Mouse (Mus musculus) kidney, embryonic 14.5 days (tissue): ENCODE results near the gene Epha5. TPM values are rescaled to one million over a fixed set of nuclear protein-coding genes. Genes with fewer than 3 reads are reported as not detected.

Experiments used
- ATAC-seq: fragments of 200-750 bp; cut with Nextera tagmentation; 2 replicates; pipeline ENCODE4 v1.8.0; 2017; ENCODE audit warnings: moderate number of reproducible peaks, mild to moderate bottlenecking, moderate TSS enrichment, moderate library complexity; ENCODE audit not compliant: low FRiP score, low TSS enrichment
- H3K27ac ChIP-seq: fragments of 300-500 bp; sonication (generic); 2 replicates; pipeline ENCODE4 v1.5.1; 2014; ENCODE audit warnings: low read depth, mild to moderate bottlenecking, low read length, moderate library complexity, mixed read lengths
- H3K27me3 ChIP-seq: fragments of 300-500 bp; sonication (generic); 2 replicates; pipeline ENCODE4 v1.6.1; 2014; ENCODE audit warnings: mild to moderate bottlenecking, low read length; ENCODE audit not compliant: control insufficient read depth, insufficient read depth
- H3K36me3 ChIP-seq: fragments of 300-500 bp; sonication (generic); 2 replicates; pipeline ENCODE4 v1.6.1; 2014; ENCODE audit warnings: low read length, mixed read lengths; ENCODE audit not compliant: control insufficient read depth, insufficient read depth
- H3K4me1 ChIP-seq: fragments of 300-500 bp; sonication (generic); 2 replicates; pipeline ENCODE4 v1.6.1; 2014; ENCODE audit warnings: low read length, mixed read lengths; ENCODE audit not compliant: control insufficient read depth, insufficient read depth
- H3K4me2 ChIP-seq: fragments of 300-500 bp; sonication (generic); replicated peaks from 2 replicates; pipeline ENCODE4 v1.6.1; 2014; ENCODE audit warnings: low read depth, mild to moderate bottlenecking, low read length
- H3K4me3 ChIP-seq: fragments of 300-500 bp; sonication (generic); 2 replicates; pipeline ENCODE4 v1.5.1; 2014; ENCODE audit warnings: mild to moderate bottlenecking, low read length
- H3K9ac ChIP-seq: fragments of 300-500 bp; sonication (generic); 2 replicates; pipeline ENCODE4 v1.6.1; 2014; ENCODE audit warnings: low read depth, mild to moderate bottlenecking, low read length, moderate library complexity
- H3K9me3 ChIP-seq: fragments of 300-500 bp; sonication (generic); 2 replicates; pipeline ENCODE4 v1.6.1; 2016; ENCODE audit warnings: low read length; ENCODE audit not compliant: control insufficient read depth
- WGBS: fragments of 180-500 bp; shearing (Covaris S2); extraction: QIAGEN DNeasy Blood & Tissue Kit; methylation state at CpG from one replicate; pipeline ENCODE4 v1.1.7; 2014; 5-methylcytosine and 5-hydroxymethylcytosine counted together
- polyA plus RNA-seq: library from polyadenylated mRNA; unstranded; fragments of >200 nt; fragmentation: Nextera tagmentation; extraction: Ambion mirVana; gene quantifications from 2 replicates; pipeline ENCODE4 v1.2.1, GENCODE M21; 2014

Epha5 gene
- polyA plus RNA-seq, 1 experiment from 2014 or later, result 0.62 TPM

- ATAC-seq, result no peak
These were observed 346.2 kb downstream of the Epha5 start for GRCm38 (mm10) chr5:84070976-84071375.

GRCm38 (mm10) chr5:84053880-84054279 is 363.3 kb downstream of the Epha5 start:
- no peak overlapping the region for H3K9ac ChIP-seq
- no peak overlapping the region for H3K27ac ChIP-seq
- no peaks in the 10 kb centered on the region for H3K4me1 ChIP-seq
- no peaks in the 10 kb centered on the region for H3K27me3 ChIP-seq
- H3K4me2 ChIP-seq, result no peak overlapping the region
- no peaks in the 10 kb centered on the region for H3K36me3 ChIP-seq
- ATAC-seq, result no peak
- H3K9me3 ChIP-seq, result no peaks in the 10 kb centered on the region
- H3K4me3 ChIP-seq, result no peak overlapping the region
- WGBS, result 88% methylated on average over 2 of the region's 2 CpGs

More at GRCm38 (mm10) chr5:84070976-84071375, 346.2 kb downstream of the Epha5 start:
- no peaks in the 10 kb centered on the region for H3K36me3 ChIP-seq
- H3K4me1 ChIP-seq, result no peaks in the 10 kb centered on the region
- no peaks in the 10 kb centered on the region for H3K27me3 ChIP-seq
- H3K4me2 ChIP-seq, result no peak overlapping the region
- H3K9me3 ChIP-seq, result no peaks in the 10 kb centered on the region
- no peak overlapping the region for H3K9ac ChIP-seq
- no peak overlapping the region for H3K27ac ChIP-seq
- WGBS, result 95% methylated on average over 7 of the region's 7 CpGs
- H3K4me3 ChIP-seq, result no peak overlapping the region

- ATAC-seq, result no peak
- Histone ChIP-seq H3K27ac (no peak overlapping the region), H3K4me3 (no peak overlapping the region), H3K36me3 (no peaks in the 10 kb centered on the region), H3K27me3 (no peaks in the 10 kb centered on the region), H3K4me1 (no peaks in the 10 kb centered on the region), H3K9me3 (no peaks in the 10 kb centered on the region), H3K9ac (no peak overlapping the region), H3K4me2 (no peak overlapping the region)
- 90% methylated on average over 1 of the region's 1 CpGs for WGBS
These were observed 379.8 kb downstream of the Epha5 start for GRCm38 (mm10) chr5:84037250-84037963.
